Mouse (Mus musculus): ENCODE measurements around the gene Atg4c.

Atg4c gene

DNA sequence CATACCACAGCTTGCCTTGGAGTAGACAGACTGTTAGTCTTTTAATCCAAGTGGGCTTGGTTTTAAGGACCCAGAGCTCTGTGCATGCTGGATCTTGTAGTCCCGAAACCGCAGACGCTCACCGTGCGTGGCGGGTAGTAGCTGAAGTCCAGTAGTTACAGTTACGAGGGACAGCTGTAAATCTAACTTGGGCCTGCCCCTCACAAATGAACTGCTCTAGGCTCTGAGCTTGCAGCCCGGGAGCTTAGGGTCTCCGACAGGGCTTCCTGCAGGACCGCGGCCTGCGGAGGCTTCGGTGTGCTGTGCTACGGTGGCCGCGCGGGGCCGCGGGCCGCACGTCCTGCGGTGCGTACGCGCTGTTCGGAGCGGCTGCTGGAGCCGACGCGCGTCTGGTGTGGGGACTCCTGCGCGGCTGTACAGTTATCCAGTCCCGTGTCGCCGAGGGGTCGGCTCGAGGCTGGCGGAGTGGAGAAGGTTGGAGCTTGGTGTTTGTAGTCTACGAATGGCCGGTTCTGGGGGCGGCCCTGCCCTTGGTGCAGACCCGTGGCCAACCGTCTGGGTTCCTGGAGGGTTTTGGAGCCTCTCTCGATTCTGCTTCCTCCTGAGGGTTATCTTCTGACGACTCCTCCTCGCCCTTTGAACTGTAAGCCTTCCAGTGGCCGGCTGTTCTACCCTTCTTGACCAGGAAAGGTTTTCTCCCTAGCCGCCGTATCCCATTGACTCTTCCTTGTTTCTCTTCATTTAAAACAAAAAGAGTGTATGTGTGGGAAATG is at the start of gene Atg4c:
Gene Atg4c, plus strand, starts transcription at position 125 of the 773 bp plus-strand sequence.
- peak; percentile 86 for DNase-seq

DNA sequence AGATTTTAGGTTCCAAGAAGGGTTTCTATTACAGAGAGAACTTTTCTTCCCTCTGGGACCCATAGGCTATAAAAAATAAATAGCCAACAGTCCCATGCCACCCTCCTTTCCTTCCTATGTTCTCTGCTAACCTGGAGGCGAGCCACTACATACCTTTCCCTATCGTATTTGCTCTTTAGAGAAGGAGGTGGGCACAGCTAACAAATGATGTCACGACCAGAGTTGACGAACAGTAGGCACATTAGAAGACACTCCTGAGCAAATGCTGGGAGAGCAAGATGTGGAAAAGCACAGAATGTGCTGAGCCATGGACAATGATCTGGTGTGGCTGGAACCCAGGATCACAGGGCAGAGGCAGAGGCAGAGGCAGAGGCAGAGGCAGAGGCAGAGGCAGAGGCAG is 42.3 kb upstream of the Atg4c start:
- DNase-seq: no peak

- DNase-seq: no peak
These were observed 41.7 kb upstream of the Atg4c start for GRCm38 (mm10) chr4:99151885-99152558.

DNA sequence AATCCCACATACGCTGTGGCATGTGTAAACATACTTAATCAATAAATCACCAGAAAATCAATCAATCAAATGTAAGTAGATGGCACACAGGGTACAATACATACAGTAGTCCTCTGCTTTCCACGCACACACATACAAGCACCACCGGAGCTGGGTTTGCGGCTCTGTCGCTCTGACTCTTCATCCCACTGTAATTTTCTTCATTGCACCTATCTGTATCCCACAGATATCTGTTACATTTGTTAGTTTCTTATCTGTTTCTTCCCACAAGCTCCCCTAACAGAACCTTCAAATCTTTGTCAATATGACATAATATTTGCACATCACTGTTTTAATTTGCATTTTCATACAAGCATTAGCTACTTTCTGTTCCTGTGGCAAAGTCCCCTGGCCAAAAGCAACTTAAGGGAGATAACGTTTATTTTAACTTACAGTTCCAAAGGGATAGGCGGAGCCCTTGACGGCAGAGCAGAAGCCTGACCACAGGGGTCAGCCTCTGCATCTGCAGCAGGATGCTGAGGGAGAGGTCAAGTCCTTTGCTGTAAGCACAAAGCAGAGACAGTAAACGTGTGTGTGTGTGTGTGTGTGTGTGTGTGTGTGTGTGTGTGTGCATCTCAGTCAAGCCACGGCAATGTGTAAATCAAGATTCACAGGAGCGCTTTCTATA is 37.0 kb upstream of the Atg4c start:
- DNase-seq: no peak

DNA sequence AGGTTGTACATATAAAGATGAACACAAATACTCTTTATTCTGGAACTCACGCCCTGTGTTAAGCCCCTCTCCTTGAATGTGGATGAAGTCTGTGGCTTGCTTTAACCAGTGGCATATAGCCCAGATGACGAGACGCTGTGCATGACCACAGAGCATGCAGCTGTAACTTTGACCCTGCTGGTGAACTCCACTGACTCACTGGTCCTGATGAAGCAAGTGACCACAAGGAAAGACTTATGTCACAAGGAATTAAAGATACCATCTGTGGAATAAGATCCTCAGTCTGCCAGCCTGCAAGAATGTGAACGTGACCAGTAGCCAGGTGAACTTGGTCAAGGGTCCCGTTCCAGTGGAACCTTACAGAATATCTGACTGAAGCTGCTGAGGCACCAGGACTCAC is 35.2 kb upstream of the Atg4c start:
- no peak for DNase-seq

- DNase-seq: no peak
These were observed 33.3 kb upstream of the Atg4c start for GRCm38 (mm10) chr4:99160414-99160813.

DNA sequence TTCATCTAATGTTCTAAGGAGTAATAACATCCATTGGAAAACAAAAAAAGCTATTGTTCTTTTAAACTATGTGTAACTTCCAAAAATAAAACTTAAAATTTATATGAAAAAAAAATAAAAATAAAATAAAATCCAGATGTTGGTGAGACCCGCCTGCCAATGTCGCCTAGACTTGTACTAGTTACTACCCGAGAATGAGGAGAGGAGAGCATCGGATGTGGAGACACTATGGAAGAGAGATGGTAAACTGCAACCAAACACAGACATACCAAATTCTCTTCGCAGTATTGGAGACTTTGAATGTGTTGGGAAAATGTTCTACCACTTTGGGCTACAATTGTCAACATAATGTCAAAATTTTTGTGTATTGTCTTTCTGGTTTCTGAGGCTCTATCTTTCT is 32.8 kb upstream of the Atg4c start:
- DNase-seq: no peak

DNA sequence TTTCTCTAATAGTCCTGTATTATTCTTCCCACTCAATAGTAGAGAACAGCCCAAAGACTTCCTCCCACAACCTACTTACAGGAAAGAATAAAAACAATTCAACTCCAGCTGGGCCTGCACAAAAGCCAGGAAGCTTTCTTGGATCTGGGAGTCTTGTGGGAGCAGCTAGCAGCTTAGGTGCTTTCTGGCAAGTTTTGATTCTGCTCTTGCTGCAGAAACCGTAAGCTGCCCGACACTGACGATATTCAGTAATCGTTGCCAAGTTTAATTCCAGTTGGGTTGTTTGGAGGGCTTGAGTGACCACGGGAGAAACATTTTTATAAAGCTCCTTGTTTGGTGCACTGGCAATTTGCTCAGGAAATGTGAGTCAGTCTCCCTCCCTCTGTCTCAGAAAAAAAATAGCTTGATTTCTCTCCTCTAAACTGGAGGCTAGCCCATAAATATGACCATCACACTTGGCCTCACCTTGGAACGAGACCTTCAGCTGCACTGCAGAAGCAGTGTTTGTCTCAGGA is 32.2 kb upstream of the Atg4c start:
- DNase-seq: no peak

- DNase-seq: no peak
These were observed 30.7 kb upstream of the Atg4c start for GRCm38 (mm10) chr4:99163001-99163400.

- no peak for DNase-seq
These were observed 30.2 kb upstream of the Atg4c start for GRCm38 (mm10) chr4:99163547-99163946.

DNA sequence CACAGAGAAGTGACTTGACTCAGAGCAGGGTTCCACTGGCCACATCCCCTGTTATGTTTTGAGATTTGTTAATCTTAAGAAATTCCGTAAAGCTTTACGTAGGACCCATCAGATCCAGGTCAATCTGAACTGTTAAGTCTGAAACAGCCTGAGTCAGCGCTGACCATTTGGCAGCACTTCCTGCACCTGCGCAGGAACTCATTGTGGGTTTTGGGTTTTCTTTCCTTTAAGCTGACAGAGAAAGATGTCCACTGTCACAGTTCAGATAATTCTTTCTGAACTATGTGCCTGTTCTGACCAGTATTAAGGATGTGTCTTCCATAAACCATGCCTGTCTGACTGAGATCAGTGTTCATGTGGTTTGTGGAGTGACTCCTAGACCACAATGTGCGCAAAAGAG is 24.9 kb upstream of the Atg4c start:
- no peak for DNase-seq

- no peak for DNase-seq
These were observed 19.5 kb upstream of the Atg4c start for GRCm38 (mm10) chr4:99174265-99174664.

DNA sequence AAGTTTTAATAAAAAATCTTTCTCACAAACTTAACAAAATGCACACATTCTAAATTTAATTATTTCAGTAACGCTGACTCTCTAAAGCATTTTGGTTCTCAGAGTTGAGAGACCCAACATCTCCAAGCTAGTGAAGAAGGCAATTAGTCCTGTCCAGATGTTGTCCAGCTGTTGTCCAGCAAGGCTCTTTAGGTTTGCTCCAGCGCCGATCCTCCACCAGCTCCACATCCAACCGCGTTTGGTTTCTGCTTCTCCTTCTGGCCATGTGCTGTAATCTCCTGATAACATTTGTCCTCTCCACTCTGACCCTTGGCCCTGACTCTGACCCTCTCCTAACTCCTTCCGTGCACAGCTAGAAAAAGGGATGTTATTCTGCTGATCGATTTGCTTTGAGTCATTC is 16.9 kb upstream of the Atg4c start:
- DNase-seq: no peak

DNA sequence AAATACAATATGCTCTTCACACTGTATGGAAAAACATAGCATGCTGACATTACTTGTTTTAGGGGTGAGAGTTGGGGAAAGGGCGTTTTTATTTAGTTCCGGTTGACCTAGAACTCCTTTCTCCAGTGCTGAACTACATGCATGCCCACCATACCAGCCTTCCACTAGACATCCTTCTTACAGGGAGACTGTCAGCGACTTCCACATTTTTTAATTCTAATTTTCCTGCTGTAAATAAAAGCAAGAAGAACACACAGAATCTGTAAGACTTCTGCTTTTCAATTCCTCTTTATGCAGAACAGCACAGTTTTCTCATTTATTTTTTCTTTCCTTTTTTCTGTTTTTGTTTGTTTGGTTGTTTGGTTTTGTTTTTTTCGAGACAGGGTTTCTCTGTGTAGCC is 16.5 kb upstream of the Atg4c start:
- no peak for DNase-seq

GRCm38 (mm10) chr4:99178851-99179250 is 14.9 kb upstream of the Atg4c start:
- DNase-seq: no peak

DNA sequence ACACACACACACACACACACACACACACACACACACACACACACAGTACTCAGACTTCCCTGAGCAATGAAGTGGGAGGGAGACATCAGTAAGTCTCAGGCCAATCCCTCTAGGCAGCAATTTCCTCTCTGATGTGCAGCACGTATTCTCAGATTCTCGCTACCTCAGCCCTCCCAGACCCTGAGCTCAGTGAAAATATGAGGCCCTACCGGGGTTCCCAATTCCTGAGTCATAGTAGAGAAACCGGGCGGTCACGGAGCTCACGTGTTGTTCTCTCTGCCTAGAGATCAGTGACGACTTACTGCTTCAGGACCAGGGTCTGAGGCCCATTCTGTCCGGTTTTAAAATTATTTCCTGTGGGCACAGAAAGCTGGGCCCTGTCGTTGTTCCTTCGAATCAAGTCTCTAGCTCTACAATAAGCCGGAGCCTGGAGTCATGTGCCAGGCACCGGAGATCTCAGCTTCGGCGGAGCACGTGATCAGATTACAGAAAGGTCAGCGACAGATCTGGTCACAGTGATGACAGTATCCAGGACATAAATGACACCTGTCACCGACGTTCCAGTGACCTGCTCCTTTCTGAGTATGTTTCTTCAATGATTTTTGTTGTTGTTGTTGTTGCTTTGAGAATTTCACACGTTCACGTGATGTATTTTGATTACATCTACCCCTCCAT is 14.2 kb upstream of the Atg4c start:
- no peak for DNase-seq

- DNase-seq: no peak
These were observed 12.8 kb upstream of the Atg4c start for GRCm38 (mm10) chr4:99180921-99181320.

DNA sequence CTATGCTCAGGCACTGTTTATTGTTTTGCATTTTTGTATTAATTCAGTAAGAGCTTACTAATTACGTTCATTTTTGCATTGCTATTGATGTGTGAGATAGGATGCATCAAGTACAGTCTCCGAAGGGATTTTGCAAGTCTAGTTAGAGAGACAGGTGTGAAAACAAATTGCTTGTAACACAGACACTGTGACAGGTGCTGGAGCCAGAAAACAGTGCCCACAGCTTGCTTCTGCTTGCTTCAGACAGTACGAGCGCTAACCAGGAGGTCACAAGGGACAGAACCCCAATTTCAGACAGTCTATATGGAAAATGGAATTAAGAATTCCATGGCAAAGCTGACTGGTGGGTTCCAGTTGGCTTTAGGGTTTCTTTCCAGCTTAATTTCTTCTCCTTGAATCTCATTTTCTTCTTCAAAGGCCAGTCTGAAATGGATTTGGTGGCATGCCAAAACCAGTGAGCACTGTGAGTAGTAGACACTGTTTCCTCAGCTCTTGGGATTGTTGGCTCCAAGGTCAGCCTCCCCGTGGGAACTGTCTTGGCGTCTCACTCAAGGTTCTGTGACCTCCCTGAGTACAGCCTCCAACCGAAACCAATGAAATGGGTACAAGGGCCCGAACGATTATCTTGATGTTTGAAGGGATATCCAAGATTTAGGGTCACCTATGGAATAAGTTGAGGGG is 11.9 kb upstream of the Atg4c start:
- no peak for DNase-seq

DNA sequence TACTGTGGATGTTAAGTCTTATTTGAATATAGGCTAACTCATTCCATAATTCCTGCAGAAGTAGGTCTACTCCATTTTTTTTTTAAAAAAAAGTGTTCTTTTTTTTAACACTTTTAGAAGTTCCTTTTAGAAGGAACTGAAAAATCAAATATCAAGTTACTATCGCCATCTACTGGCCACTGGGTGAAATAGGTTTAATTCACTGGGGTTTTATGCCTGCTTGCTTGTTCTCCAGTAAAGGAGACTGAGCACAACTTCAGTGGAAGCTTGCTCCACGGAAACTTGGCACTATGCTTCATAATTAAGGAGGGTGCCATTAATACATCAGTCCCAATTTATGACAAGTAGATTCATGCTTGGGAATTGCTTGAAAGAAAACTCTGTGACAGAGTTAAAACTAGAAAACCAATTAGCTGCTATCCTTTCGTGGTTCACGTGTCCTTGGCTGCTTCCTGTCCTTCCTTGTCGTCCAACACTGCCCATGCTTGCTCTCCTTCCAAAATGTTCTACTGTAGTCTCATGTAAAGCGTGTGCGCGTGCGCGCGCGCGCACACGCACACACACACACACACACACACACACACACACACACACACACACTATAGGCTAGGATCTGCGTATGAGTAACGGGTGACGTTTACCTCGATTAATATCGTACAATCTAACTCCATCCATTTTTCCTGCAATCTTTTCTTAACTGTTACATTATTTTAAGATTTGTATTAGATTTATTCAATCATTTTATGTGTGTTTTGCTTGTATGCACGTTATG is 10.9 kb upstream of the Atg4c start:
- no peak for DNase-seq

GRCm38 (mm10) chr4:99184678-99185077 is 9.1 kb upstream of the Atg4c start:
- no peak for DNase-seq

GRCm38 (mm10) chr4:99185305-99185704 is 8.4 kb upstream of the Atg4c start:
- DNase-seq: no peak
